Mouse (Mus musculus) bone marrow, adult 2 months (tissue): ENCODE results near the gene Tead1. TPM values are rescaled to one million over a fixed set of nuclear protein-coding genes. Genes with fewer than 3 reads are reported as not detected.

Experiments
- H3K27ac ChIP-seq: fragments of 200-500 bp; 2 replicates; pipeline ENCODE4 v1.5.1; 2012; ENCODE audit warnings: low read depth, mild to moderate bottlenecking, control low read depth, inconsistent platforms, low read length; ENCODE audit not compliant: control insufficient read depth, poor library complexity, insufficient read depth
- H3K4me1 ChIP-seq: fragments of 200-500 bp; 2 replicates; pipeline ENCODE4 v1.6.1; 2011; ENCODE audit warnings: low read length; ENCODE audit not compliant: control insufficient read depth, insufficient read depth
- H3K4me3 ChIP-seq: fragments of 200-500 bp; replicated peaks from 2 replicates; pipeline ENCODE3; 2011; ENCODE audit warnings: mild to moderate bottlenecking, low read depth, low read length, control low read depth; ENCODE audit not compliant: control insufficient read depth
- CTCF ChIP-seq: fragments of 200-500 bp; IDR thresholded peaks from 2 replicates; pipeline ENCODE4 v1.5.1; 2011; ENCODE audit warnings: low read length, control low read depth; ENCODE audit not compliant: control insufficient read depth, insufficient read depth
- POLR2A ChIP-seq: fragments of 200-500 bp; IDR thresholded peaks from 2 replicates; pipeline ENCODE4 v1.6.1; 2011; ENCODE audit warnings: low read depth, mild to moderate bottlenecking, control low read depth, low read length, borderline replicate concordance; ENCODE audit not compliant: control insufficient read depth
- WGBS: fragments of 180-500 bp; shearing (Covaris S2); methylation state at CpG from one replicate; pipeline ENCODE4 v1.1.7; 2018; 5-methylcytosine and 5-hydroxymethylcytosine counted together
- polyA plus RNA-seq: library from polyadenylated mRNA; stranded (reverse); fragments of >200 nt; gene quantifications from 2 replicates; pipeline ENCODE4 v1.2.4, GENCODE M21; 2011; ENCODE audit warnings: low replicate concordance; ENCODE audit not compliant: missing spikeins, insufficient read depth, insufficient read length

Tead1 gene
- polyA plus RNA-seq, 1 experiment = 3.0 TPM

GRCm38 (mm10) chr7:112942567-112942966 lies 263.4 kb downstream of the Tead1 start:
- Histone ChIP-seq H3K27ac (no peak overlapping the region), H3K4me3 (no peak overlapping the region), H3K4me1 (no peaks in the 10 kb centered on the region)
- TF ChIP-seq POLR2A (no peak), CTCF (no peak)
- 65% methylated on average over 5 of the region's 5 CpGs for WGBS

GRCm38 (mm10) chr7:112943056-112943455 lies 263.9 kb downstream of the Tead1 start:
- no peak for TF ChIP-seq POLR2A
- no peak for TF ChIP-seq CTCF
- 89% methylated on average over 1 of the region's 1 CpGs for WGBS
- Histone ChIP-seq H3K27ac (no peak overlapping the region), H3K4me1 (no peaks in the 10 kb centered on the region), H3K4me3 (no peak overlapping the region)

DNA sequence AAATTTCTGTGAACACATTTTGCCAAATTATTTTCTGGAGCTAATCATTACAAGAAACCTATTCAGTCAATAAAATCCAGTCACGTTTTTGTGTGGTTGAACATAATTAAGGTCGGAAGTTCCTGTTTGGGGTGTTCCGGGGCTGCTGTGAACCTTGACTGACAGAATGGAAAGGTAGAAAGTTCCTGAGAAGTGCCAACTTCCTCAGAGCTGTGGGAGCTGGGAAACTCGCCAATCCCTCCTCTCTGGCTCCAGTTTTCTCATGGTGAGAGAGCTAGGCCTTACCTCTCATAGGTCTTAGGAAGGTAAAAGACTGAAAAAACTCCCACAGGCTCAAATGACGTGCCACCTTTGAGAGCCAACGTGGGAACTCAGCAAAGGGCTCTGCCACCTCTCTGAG lies 267.6 kb downstream of the Tead1 start:
- H3K27ac ChIP-seq = no peak overlapping the region
- no peak for TF ChIP-seq CTCF
- no peak for TF ChIP-seq POLR2A
- no peak overlapping the region for H3K4me3 ChIP-seq
- WGBS = 19% methylated on average over 6 of the region's 6 CpGs
- H3K4me1 ChIP-seq = no peaks in the 10 kb centered on the region

DNA sequence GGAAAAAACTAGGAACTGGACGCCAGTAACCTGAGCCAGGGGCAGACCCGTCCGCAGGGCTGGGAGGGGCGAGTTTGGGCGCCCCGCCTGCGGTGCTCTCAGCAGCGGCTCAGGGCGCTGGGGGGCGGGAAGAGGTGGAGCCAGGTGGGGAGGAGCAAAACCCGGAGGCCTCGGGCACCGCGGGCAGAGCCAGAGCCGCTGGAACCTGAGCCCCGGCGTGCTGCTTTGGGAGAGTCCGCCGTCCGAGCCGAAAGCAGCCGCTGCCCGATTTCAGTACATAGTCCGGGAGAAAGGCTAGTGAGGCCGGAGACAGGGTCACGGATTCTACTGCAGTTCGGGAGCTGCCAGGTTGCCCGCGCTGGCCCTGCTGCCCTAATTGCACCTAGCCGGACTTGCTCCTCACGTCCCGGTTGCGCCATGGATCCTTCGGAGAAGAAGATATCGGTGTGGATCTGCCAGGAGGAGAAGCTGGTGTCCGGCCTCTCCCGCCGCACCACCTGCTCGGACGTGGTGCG lies 274.7 kb downstream of the Tead1 start, which contains the start of gene Rassf10:
Rassf10 (plus strand) TSS at position 186 of the 515 bp plus-strand sequence.
- TF ChIP-seq CTCF (no peak), POLR2A (no peak)
- H3K27ac ChIP-seq = no peak within 1 kb of the TSS
- H3K4me1 ChIP-seq = no peaks in the 10 kb centered on the region
- 2% methylated on average over 41 of the region's 41 CpGs for WGBS
- H3K4me3 ChIP-seq = peak within 1 kb of the TSS; percentile 3

- Histone ChIP-seq H3K4me3 (peak overlapping the region; percentile 7), H3K4me1 (no peaks in the 10 kb centered on the region), H3K27ac (no peak overlapping the region)
- 3% methylated on average over 82 of the region's 82 CpGs for WGBS
- no peak for TF ChIP-seq POLR2A
- TF ChIP-seq CTCF = no peak
Observed at GRCm38 (mm10) chr7:112954351-112955102, 275.4 kb downstream of the Tead1 start.

GRCm38 (mm10) chr7:112955103-112955827 lies 276.1 kb downstream of the Tead1 start:
- WGBS = 11% methylated on average over 40 of the region's 40 CpGs
- Histone ChIP-seq H3K4me1 (no peaks in the 10 kb centered on the region), H3K27ac (no peak overlapping the region), H3K4me3 (no peak overlapping the region)
- no peak for TF ChIP-seq POLR2A
- TF ChIP-seq CTCF = no peak

- TF ChIP-seq POLR2A (no peak), CTCF (no peak)
- Histone ChIP-seq H3K4me3 (no peak overlapping the region), H3K27ac (no peak overlapping the region), H3K4me1 (no peaks in the 10 kb centered on the region)
- 34% methylated on average over 3 of the region's 3 CpGs for WGBS
Observed at GRCm38 (mm10) chr7:112955955-112956354, 276.8 kb downstream of the Tead1 start.
